Mouse (Mus musculus) lung, adult 2 months (tissue): ENCODE measurements around the gene Ccl25.

Experiments
- CTCF ChIP-seq: fragments of 200-500 bp; IDR thresholded peaks from 2 replicates; pipeline ENCODE4 v1.5.1; 2011; ENCODE audit warnings: mild to moderate bottlenecking, low read length, control low read depth; ENCODE audit not compliant: insufficient read depth
- POLR2A ChIP-seq: fragments of 200-500 bp; IDR thresholded peaks from 2 replicates; pipeline ENCODE4 v1.6.1; 2011; ENCODE audit warnings: low read depth, mild to moderate bottlenecking, control low read depth, low read length, borderline replicate concordance; ENCODE audit errors: extremely low read depth

- TF ChIP-seq CTCF, result no peak
- no peak for TF ChIP-seq POLR2A
Observed at GRCm38 (mm10) chr8:4321031-4321430, 4.0 kb upstream of the Ccl25 start.
